ENCODE assay signal across 10 mouse cellular contexts in genomic region chr1:191073001-191073400, GRCm38 (mm10). TPM values are rescaled to one million over a fixed set of nuclear protein-coding genes. Genes with fewer than 3 reads are reported as not detected.
A peak's percentile ranks its signal among the peaks of the same experiment; 100 is the strongest.
DNase-seq lines count a peak whose midpoint lies in the region; ATAC-seq and TF ChIP-seq lines count a peak whose summit lies in the region.
"Had no signal": no experiment of that assay in that cellular context is flagged by ENCODE, and none has a peak within 500 bp of the region (broad histone marks: within the 10 kb centered on the region; RNA-seq: fewer than 3 reads in every experiment).

No protein-coding gene starts in this region.

- H3K4me3 ChIP-seq in gastrocnemius, adult 2 months = no peak overlapping the region
- H3K4me3 ChIP-seq in kidney, postnatal 0 days (replicated peaks; ENCODE audit: low read depth, low read length) = no peak overlapping the region
- H3K4me3 ChIP-seq in hindbrain, embryonic 12.5 days = no peak overlapping the region
- H3K4me3 ChIP-seq: embryonic facial prominence, embryonic 12.5 days; limb, embryonic 15.5 days had no signal

- H3K4me2 ChIP-seq in kidney, postnatal 0 days (ENCODE audit: low read length) = no peak overlapping the region
- no peak overlapping the region for H3K4me2 ChIP-seq in hindbrain, embryonic 12.5 days (replicated peaks)
- H3K4me2 ChIP-seq: embryonic facial prominence, embryonic 12.5 days; limb, embryonic 15.5 days had no signal

- H3K27me3 ChIP-seq in kidney, postnatal 0 days (ENCODE audit: insufficient read depth, low read length) = no peaks in the 10 kb centered on the region
- H3K27me3 ChIP-seq in hindbrain, embryonic 12.5 days = no peaks in the 10 kb centered on the region
- H3K27me3 ChIP-seq: embryonic facial prominence, embryonic 12.5 days; limb, embryonic 15.5 days had no signal

- ATAC-seq in kidney, postnatal 0 days (replicated peaks; ENCODE audit: low FRiP score, low read depth) = peak; percentile 57
- no peak for ATAC-seq in hindbrain, embryonic 12.5 days (ENCODE audit: low FRiP score)

- H3K9me3 ChIP-seq in kidney, postnatal 0 days (replicated peaks; ENCODE audit: low read length) = no peaks in the 10 kb centered on the region
- no peaks in the 10 kb centered on the region for H3K9me3 ChIP-seq in hindbrain, embryonic 12.5 days (replicated peaks)
- H3K9me3 ChIP-seq: embryonic facial prominence, embryonic 12.5 days; limb, embryonic 15.5 days had no signal

- 18% methylated on average over 6 of the region's 6 CpGs for WGBS in kidney, postnatal 0 days
- WGBS in hindbrain, embryonic 12.5 days = 84% methylated on average over 6 of the region's 6 CpGs

- TF ChIP-seq CTCF in gastrocnemius, adult 2 months (IDR thresholded peaks at IDR 0.05) = no peak
- TF ChIP-seq CTCF in kidney, postnatal 0 days (IDR thresholded peaks at IDR 0.05; ENCODE audit: low read depth) = no peak

- peak; percentile 36 for DNase-seq in gastrocnemius, adult 2 months
- no peak for DNase-seq in gastrocnemius, postnatal 4 days (ENCODE audit: low spot score in 2 of 2)
- peak; percentile 38 for DNase-seq in urinary bladder, postnatal 14 days (ENCODE audit: low spot score)
- no peak for DNase-seq in urinary bladder, postnatal 4 days (ENCODE audit: low spot score in 2 of 2)
- peak; percentile 78 for DNase-seq in kidney, postnatal 0 days (ENCODE audit: low spot score)
- peak; percentile 73 to 79 for DNase-seq in spleen, postnatal 36 days (ENCODE audit: low spot score in 2 of 2)
- no peak for DNase-seq in urinary bladder, adult 2 months (ENCODE audit: low spot score)

- no peaks in the 10 kb centered on the region for H3K4me1 ChIP-seq in kidney, postnatal 0 days (replicated peaks; ENCODE audit: insufficient read depth, low read length)
- no peaks in the 10 kb centered on the region for H3K4me1 ChIP-seq in hindbrain, embryonic 12.5 days
- H3K4me1 ChIP-seq: embryonic facial prominence, embryonic 12.5 days; limb, embryonic 15.5 days had no signal

- no peak overlapping the region for H3K9ac ChIP-seq in kidney, postnatal 0 days (ENCODE audit: low read depth, low read length)
- H3K9ac ChIP-seq in hindbrain, embryonic 12.5 days = no peak overlapping the region
- H3K9ac ChIP-seq: embryonic facial prominence, embryonic 12.5 days; limb, embryonic 15.5 days had no signal

- H3K27ac ChIP-seq in gastrocnemius, adult 2 months = 0 out of 2 replicates have a peak overlapping the region, but pooled peaks have one; percentile 28
- no peak overlapping the region; the same call in 1 of the 2 replicates for H3K27ac ChIP-seq in kidney, postnatal 0 days
- H3K27ac ChIP-seq in hindbrain, embryonic 12.5 days = no peak overlapping the region
- H3K27ac ChIP-seq: embryonic facial prominence, embryonic 12.5 days; limb, embryonic 15.5 days had no signal

- H3K36me3 ChIP-seq in kidney, postnatal 0 days (ENCODE audit: insufficient read depth, low read length) = peaks cover 18% of the 10 kb centered on the region; the same call in 1 of the 2 replicates
- H3K36me3 ChIP-seq in hindbrain, embryonic 12.5 days = peaks cover 60% of the 10 kb centered on the region

- intact Hi-C loops in gastrocnemius, adult 2 months (cut with DNase I) = no loop called here

RNA-seq across cellular contexts. Expression of gene Nsl1, which starts 10.2 kb away (rescaled TPM):
- total RNA-seq in gastrocnemius, adult 2 months (2021) = under 1 TPM; 0.05 to 0.08 TPM
- 1 to 10 TPM; 3.9 to 4.5 TPM for total RNA-seq in gastrocnemius, postnatal 4 days (2021)
- 8.6 and 12.1 TPM in 2 replicates for polyA plus RNA-seq in kidney, postnatal 0 days (2015; fragmentation: Nextera tagmentation; extraction: Ambion mirVana)
- 12.6 and 15.8 TPM in 2 replicates for polyA plus RNA-seq in hindbrain, embryonic 12.5 days (2016; fragmentation: Nextera tagmentation; extraction: Ambion mirVana)
- 0.80 and 1.3 TPM in 2 replicates for polyA plus RNA-seq in urinary bladder, adult 2 months (2012; rRNA removed)

RNA-seq across cellular contexts. Expression of gene Tatdn3, which starts 10.3 kb away (rescaled TPM):
- 10 to 100 TPM; 14.4 to 15.2 TPM for total RNA-seq in gastrocnemius, adult 2 months (2021)
- total RNA-seq in gastrocnemius, postnatal 4 days (2021) = 10 to 100 TPM; 21.4 to 23.1 TPM
- 15.6 and 16.1 TPM in 2 replicates for polyA plus RNA-seq in kidney, postnatal 0 days (2015; fragmentation: Nextera tagmentation; extraction: Ambion mirVana)
- polyA plus RNA-seq in hindbrain, embryonic 12.5 days (2016; fragmentation: Nextera tagmentation; extraction: Ambion mirVana) = 14.5 and 17.6 TPM in 2 replicates
- 32.4 and 36.2 TPM in 2 replicates for polyA plus RNA-seq in urinary bladder, adult 2 months (2012; rRNA removed)

RNA-seq across cellular contexts. Expression of gene Batf3, which starts 24.6 kb away (rescaled TPM):
- under 1 TPM in 1 of 2 experiments, not detected in 1; 0.38 TPM for total RNA-seq in gastrocnemius, adult 2 months (2021)
- 1 to 10 TPM in 1 of 2 experiments, under 1 TPM in 1; 0.47 to 2.7 TPM for total RNA-seq in gastrocnemius, postnatal 4 days (2021)
- polyA plus RNA-seq in kidney, postnatal 0 days (2015; fragmentation: Nextera tagmentation; extraction: Ambion mirVana) = 10.5 and 12.5 TPM in 2 replicates
- 2.8 and 3.8 TPM in 2 replicates for polyA plus RNA-seq in hindbrain, embryonic 12.5 days (2016; fragmentation: Nextera tagmentation; extraction: Ambion mirVana)
- polyA plus RNA-seq in urinary bladder, adult 2 months (2012; rRNA removed) = 4.5 and 4.7 TPM in 2 replicates

RNA-seq across cellular contexts. Expression of gene Spata45, which starts 36.6 kb away (rescaled TPM):
- not detected for total RNA-seq in gastrocnemius, adult 2 months (2021)
- total RNA-seq in gastrocnemius, postnatal 4 days (2021) = not detected
- not detected in 2 replicates for polyA plus RNA-seq in kidney, postnatal 0 days (2015; fragmentation: Nextera tagmentation; extraction: Ambion mirVana)
- not detected in 2 replicates for polyA plus RNA-seq in hindbrain, embryonic 12.5 days (2016; fragmentation: Nextera tagmentation; extraction: Ambion mirVana)
- polyA plus RNA-seq in urinary bladder, adult 2 months (2012; rRNA removed) = not detected in 2 replicates
- polyA plus RNA-seq: embryonic facial prominence, embryonic 12.5 days; limb, embryonic 15.5 days had no signal

RNA-seq across cellular contexts. Expression of gene Flvcr1, which starts 47.0 kb away (rescaled TPM):
- 10 to 100 TPM; 13.0 to 16.2 TPM for total RNA-seq in gastrocnemius, adult 2 months (2021)
- 10 to 100 TPM in 1 of 2 experiments, 1 to 10 TPM in 1; 9.2 to 11.7 TPM for total RNA-seq in gastrocnemius, postnatal 4 days (2021)
- polyA plus RNA-seq in kidney, postnatal 0 days (2015; fragmentation: Nextera tagmentation; extraction: Ambion mirVana) = 7.5 and 7.9 TPM in 2 replicates
- 9.1 and 9.6 TPM in 2 replicates for polyA plus RNA-seq in hindbrain, embryonic 12.5 days (2016; fragmentation: Nextera tagmentation; extraction: Ambion mirVana)
- 16.5 and 18.3 TPM in 2 replicates for polyA plus RNA-seq in urinary bladder, adult 2 months (2012; rRNA removed)

Comparison
In these comparisons a context has a peak if more than half of its experiments do, and no peak if none do; other contexts are left out.
1. DNase-seq: peak in gastrocnemius, adult 2 months (single experiment), urinary bladder, postnatal 14 days (single experiment), kidney, postnatal 0 days (single experiment) and spleen, postnatal 36 days (2 of 2); none in gastrocnemius, postnatal 4 days (0 of 2), urinary bladder, postnatal 4 days (0 of 2) and urinary bladder, adult 2 months (single experiment).